Mouse (Mus musculus): ENCODE results near the gene Trmt112. TPM values are rescaled to one million over a fixed set of nuclear protein-coding genes. Genes with fewer than 3 reads are reported as not detected.
A peak's percentile ranks its signal among the peaks of the same experiment; 100 is the strongest.

The Trmt112 gene
- polyA plus RNA-seq, 1 experiment from 2014 or later: 173 TPM

GRCm38 (mm10) chr19:6925611-6926329 lies 16.3 kb downstream of the Trmt112 start:
- Histone ChIP-seq H3K27ac (replicated peaks; ENCODE audit: low read depth, low read length) (no peak overlapping the region), H3K4me1 (ENCODE audit: control insufficient read depth, insufficient read depth, low read length) (peaks cover 5% of the 10 kb centered on the region), H3K4me2 (ENCODE audit: low read depth, severe bottlenecking) (no peak overlapping the region; the same call in 1 of the 2 replicates), H3K4me3 (ENCODE audit: low read depth, low read length) (peak overlapping the region; percentile 2; the same call in 1 of the 2 replicates), H3K36me3 (ENCODE audit: control insufficient read depth, insufficient read depth, low read length) (no peaks in the 10 kb centered on the region), H3K27me3 (ENCODE audit: control insufficient read depth, insufficient read depth, low read length) (peaks cover 69% of the 10 kb centered on the region), H3K9ac (ENCODE audit: low read length) (no peak overlapping the region), H3K9me3 (ENCODE audit: control insufficient read depth, low read length) (no peaks in the 10 kb centered on the region)
- 7% methylated on average over 35 of the region's 40 CpGs for WGBS
- no peak for DNase-seq (ENCODE audit: low spot score)
- no peak for ATAC-seq (ENCODE audit: insufficient number of reproducible peaks, low FRiP score, low TSS enrichment, low read depth)

- H3K27ac ChIP-seq (replicated peaks; ENCODE audit: low read depth, low read length): no peak overlapping the region
- peak overlapping the region; percentile 32 for H3K4me2 ChIP-seq (ENCODE audit: low read depth, severe bottlenecking)
- DNase-seq (ENCODE audit: low spot score): peak; percentile 68
- H3K4me3 ChIP-seq (ENCODE audit: low read depth, low read length): peak overlapping the region; percentile 15
- peak overlapping the region; percentile 27; the same call in 1 of the 2 replicates for H3K9ac ChIP-seq (ENCODE audit: low read length)
- ATAC-seq (ENCODE audit: insufficient number of reproducible peaks, low FRiP score, low TSS enrichment, low read depth): no peak
- H3K4me1 ChIP-seq (ENCODE audit: control insufficient read depth, insufficient read depth, low read length): peaks cover 2% of the 10 kb centered on the region; the same call in 1 of the 2 replicates
- 10% methylated on average over 26 of the region's 26 CpGs for WGBS
- no peaks in the 10 kb centered on the region for H3K36me3 ChIP-seq (ENCODE audit: control insufficient read depth, insufficient read depth, low read length)
- H3K27me3 ChIP-seq (ENCODE audit: control insufficient read depth, insufficient read depth, low read length): peaks cover 78% of the 10 kb centered on the region
- no peaks in the 10 kb centered on the region for H3K9me3 ChIP-seq (ENCODE audit: control insufficient read depth, low read length)
Observed at GRCm38 (mm10) chr19:6926559-6927255, 17.2 kb downstream of the Trmt112 start.

GRCm38 (mm10) chr19:6928080-6928479 lies 18.6 kb downstream of the Trmt112 start:
- H3K4me2 ChIP-seq (ENCODE audit: low read depth, severe bottlenecking): no peak overlapping the region
- H3K9ac ChIP-seq (ENCODE audit: low read length): no peak overlapping the region
- ATAC-seq (ENCODE audit: insufficient number of reproducible peaks, low FRiP score, low TSS enrichment, low read depth): no peak
- no peak overlapping the region for H3K4me3 ChIP-seq (ENCODE audit: low read depth, low read length)
- 0 out of 2 replicates have a peak, but pooled peaks cover 2% of the 10 kb centered on the region for H3K4me1 ChIP-seq (ENCODE audit: control insufficient read depth, insufficient read depth, low read length)
- no peaks in the 10 kb centered on the region for H3K36me3 ChIP-seq (ENCODE audit: control insufficient read depth, insufficient read depth, low read length)
- no peaks in the 10 kb centered on the region for H3K9me3 ChIP-seq (ENCODE audit: control insufficient read depth, low read length)
- DNase-seq (ENCODE audit: low spot score): no peak
- peaks cover 84% of the 10 kb centered on the region for H3K27me3 ChIP-seq (ENCODE audit: control insufficient read depth, insufficient read depth, low read length)
- 19% methylated on average over 9 of the region's 9 CpGs for WGBS
- H3K27ac ChIP-seq (replicated peaks; ENCODE audit: low read depth, low read length): no peak overlapping the region

GRCm38 (mm10) chr19:6931002-6931401 lies 21.5 kb downstream of the Trmt112 start:
- ATAC-seq (ENCODE audit: insufficient number of reproducible peaks, low FRiP score, low TSS enrichment, low read depth): no peak
- Histone ChIP-seq H3K9me3 (ENCODE audit: control insufficient read depth, low read length) (no peaks in the 10 kb centered on the region), H3K4me2 (ENCODE audit: low read depth, severe bottlenecking) (no peak overlapping the region), H3K4me1 (ENCODE audit: control insufficient read depth, insufficient read depth, low read length) (peaks cover 9% of the 10 kb centered on the region), H3K27me3 (ENCODE audit: control insufficient read depth, insufficient read depth, low read length) (peaks cover 86% of the 10 kb centered on the region), H3K36me3 (ENCODE audit: control insufficient read depth, insufficient read depth, low read length) (no peaks in the 10 kb centered on the region), H3K27ac (replicated peaks; ENCODE audit: low read depth, low read length) (no peak overlapping the region), H3K9ac (ENCODE audit: low read length) (no peak overlapping the region), H3K4me3 (ENCODE audit: low read depth, low read length) (no peak overlapping the region)
- 29% methylated on average over 2 of the region's 2 CpGs for WGBS
- DNase-seq (ENCODE audit: low spot score): no peak

- H3K27ac ChIP-seq (replicated peaks; ENCODE audit: low read depth, low read length): no peak overlapping the region
- no peak overlapping the region for H3K9ac ChIP-seq (ENCODE audit: low read length)
- WGBS: 62% methylated on average over 1 of the region's 1 CpGs
- H3K36me3 ChIP-seq (ENCODE audit: control insufficient read depth, insufficient read depth, low read length): no peaks in the 10 kb centered on the region
- no peaks in the 10 kb centered on the region for H3K9me3 ChIP-seq (ENCODE audit: control insufficient read depth, low read length)
- H3K4me2 ChIP-seq (ENCODE audit: low read depth, severe bottlenecking): no peak overlapping the region
- H3K4me1 ChIP-seq (ENCODE audit: control insufficient read depth, insufficient read depth, low read length): peaks cover 9% of the 10 kb centered on the region
- DNase-seq (ENCODE audit: low spot score): no peak
- peaks cover 80% of the 10 kb centered on the region for H3K27me3 ChIP-seq (ENCODE audit: control insufficient read depth, insufficient read depth, low read length)
- no peak for ATAC-seq (ENCODE audit: insufficient number of reproducible peaks, low FRiP score, low TSS enrichment, low read depth)
- no peak overlapping the region for H3K4me3 ChIP-seq (ENCODE audit: low read depth, low read length)
Observed at GRCm38 (mm10) chr19:6932018-6932417, 22.5 kb downstream of the Trmt112 start.

GRCm38 (mm10) chr19:6933102-6933435 lies 23.6 kb downstream of the Trmt112 start:
- no peak for DNase-seq (ENCODE audit: low spot score)
- no peaks in the 10 kb centered on the region for H3K9me3 ChIP-seq (ENCODE audit: control insufficient read depth, low read length)
- peaks cover 8% of the 10 kb centered on the region for H3K4me1 ChIP-seq (ENCODE audit: control insufficient read depth, insufficient read depth, low read length)
- peaks cover 69% of the 10 kb centered on the region for H3K27me3 ChIP-seq (ENCODE audit: control insufficient read depth, insufficient read depth, low read length)
- no peaks in the 10 kb centered on the region for H3K36me3 ChIP-seq (ENCODE audit: control insufficient read depth, insufficient read depth, low read length)
- no peak overlapping the region for H3K4me2 ChIP-seq (ENCODE audit: low read depth, severe bottlenecking)
- no peak overlapping the region for H3K27ac ChIP-seq (replicated peaks; ENCODE audit: low read depth, low read length)
- H3K4me3 ChIP-seq (ENCODE audit: low read depth, low read length): peak overlapping the region; percentile 26
- ATAC-seq (ENCODE audit: insufficient number of reproducible peaks, low FRiP score, low TSS enrichment, low read depth): no peak
- WGBS: 18% methylated on average over 4 of the region's 4 CpGs
- no peak overlapping the region for H3K9ac ChIP-seq (ENCODE audit: low read length)

GRCm38 (mm10) chr19:6933436-6934194 lies 24.1 kb downstream of the Trmt112 start:
- 3% methylated on average over 57 of the region's 58 CpGs for WGBS
- Histone ChIP-seq H3K27ac (replicated peaks; ENCODE audit: low read depth, low read length) (no peak overlapping the region), H3K4me3 (ENCODE audit: low read depth, low read length) (peak overlapping the region; percentile 26), H3K27me3 (ENCODE audit: control insufficient read depth, insufficient read depth, low read length) (peaks cover 66% of the 10 kb centered on the region), H3K4me1 (ENCODE audit: control insufficient read depth, insufficient read depth, low read length) (peaks cover 7% of the 10 kb centered on the region), H3K9ac (ENCODE audit: low read length) (no peak overlapping the region), H3K36me3 (ENCODE audit: control insufficient read depth, insufficient read depth, low read length) (no peaks in the 10 kb centered on the region), H3K9me3 (ENCODE audit: control insufficient read depth, low read length) (no peaks in the 10 kb centered on the region), H3K4me2 (ENCODE audit: low read depth, severe bottlenecking) (peak overlapping the region; percentile 33)
- ATAC-seq (ENCODE audit: insufficient number of reproducible peaks, low FRiP score, low TSS enrichment, low read depth): peak; percentile 26; the same call in 1 of the 2 replicates
- no peak for DNase-seq (ENCODE audit: low spot score)

- H3K9ac ChIP-seq (ENCODE audit: low read length): no peak within 1 kb of the TSS
- WGBS: 8% methylated on average over 23 of the region's 23 CpGs
- H3K4me3 ChIP-seq (ENCODE audit: low read depth, low read length): peak within 1 kb of the TSS; percentile 26
- H3K4me2 ChIP-seq (ENCODE audit: low read depth, severe bottlenecking): peak within 1 kb of the TSS; percentile 33
- H3K27me3 ChIP-seq (ENCODE audit: control insufficient read depth, insufficient read depth, low read length): peaks cover 61% of the 10 kb centered on the region
- no peak within 1 kb of the TSS for H3K27ac ChIP-seq (replicated peaks; ENCODE audit: low read depth, low read length)
- H3K36me3 ChIP-seq (ENCODE audit: control insufficient read depth, insufficient read depth, low read length): no peaks in the 10 kb centered on the region
- ATAC-seq (ENCODE audit: insufficient number of reproducible peaks, low FRiP score, low TSS enrichment, low read depth) (no peak), DNase-seq (ENCODE audit: low spot score) (no peak)
- H3K4me1 ChIP-seq (ENCODE audit: control insufficient read depth, insufficient read depth, low read length): peaks cover 7% of the 10 kb centered on the region
- no peaks in the 10 kb centered on the region for H3K9me3 ChIP-seq (ENCODE audit: control insufficient read depth, low read length)
Observed at GRCm38 (mm10) chr19:6934195-6934977, 24.9 kb downstream of the Trmt112 start, which contains the start of gene Kcnk4. Gene Kcnk4, minus strand, starts transcription at chr19:6934515.
